Mouse (Mus musculus): ENCODE data around the gene Top2a. TPM values are rescaled to one million over a fixed set of nuclear protein-coding genes. Genes with fewer than 3 reads are reported as not detected.

Top2a gene
- polyA plus RNA-seq, 1 experiment from 2014 or later, result 476 TPM

DNA sequence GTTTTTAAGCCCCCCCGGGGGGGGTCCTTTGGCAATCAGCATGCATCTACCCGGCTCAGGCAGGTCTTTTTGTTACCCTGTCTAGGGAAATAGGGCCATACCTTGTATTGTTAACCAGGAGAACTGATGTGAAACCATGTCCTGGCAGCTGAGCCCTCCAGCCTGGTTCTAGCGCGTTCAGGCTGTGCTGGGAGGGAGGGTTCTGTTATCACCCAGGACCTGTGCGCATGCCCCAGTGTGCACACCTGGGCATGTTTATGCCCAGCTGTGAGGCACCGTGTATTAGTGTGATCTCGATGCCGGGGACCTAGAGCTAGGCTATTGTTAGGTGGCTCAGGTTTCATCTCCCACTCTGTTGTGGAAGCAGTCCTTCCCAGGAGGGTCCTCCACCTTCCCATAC, 62.2 kb downstream of the Top2a start:
- Histone ChIP-seq H3K4me2 (ENCODE audit: low read depth, low read length, severe bottlenecking) (peak overlapping the region; percentile 100), H3K9me3 (ENCODE audit: control insufficient read depth, low read length) (no peaks in the 10 kb centered on the region), H3K27ac (ENCODE audit: low read depth, low read length) (no peak overlapping the region), H3K27me3 (ENCODE audit: control insufficient read depth, insufficient read depth, low read length) (peaks cover 19% of the 10 kb centered on the region), H3K4me3 (ENCODE audit: low read depth, low read length) (peak overlapping the region; percentile 61), H3K4me1 (replicated peaks; ENCODE audit: control insufficient read depth, insufficient read depth, low read length) (peaks cover 68% of the 10 kb centered on the region), H3K9ac (ENCODE audit: low read length) (no peak overlapping the region), H3K36me3 (ENCODE audit: control insufficient read depth, insufficient read depth, low read length) (no peaks in the 10 kb centered on the region)
- no peak for ATAC-seq (replicated peaks; ENCODE audit: low FRiP score)
- WGBS, result 11% methylated on average over 8 of the region's 8 CpGs
- DNase-seq (ENCODE audit: low spot score), result peak; percentile 53

DNA sequence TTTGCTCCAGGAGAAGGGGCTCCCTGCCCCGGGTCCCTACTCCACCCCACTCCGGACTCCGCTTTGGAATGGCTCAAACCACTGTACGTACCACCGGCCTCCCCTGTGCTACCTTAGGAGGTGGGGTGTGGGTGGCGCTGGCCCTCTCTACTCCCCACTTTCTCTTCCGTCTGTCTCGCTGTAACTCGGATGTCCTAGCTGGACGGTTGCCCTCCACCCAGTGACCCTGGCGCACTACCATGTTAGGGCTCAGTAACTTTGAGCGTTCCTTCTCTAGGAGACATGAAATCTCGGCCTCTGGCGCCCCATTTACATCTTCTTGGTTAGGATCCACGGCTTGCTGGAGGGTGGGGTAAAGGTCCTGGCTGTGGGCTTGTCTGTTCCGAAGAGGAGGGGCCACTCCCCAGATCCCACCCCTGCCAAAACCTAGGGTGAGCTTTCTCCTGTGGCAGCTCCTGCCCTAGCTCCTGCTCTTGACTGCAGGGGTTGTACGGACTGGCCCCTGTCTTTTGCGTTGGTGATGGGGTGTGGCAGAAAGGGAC, 62.9 kb downstream of the Top2a start:
- H3K9me3 ChIP-seq (ENCODE audit: control insufficient read depth, low read length), result no peaks in the 10 kb centered on the region
- no peaks in the 10 kb centered on the region for H3K36me3 ChIP-seq (ENCODE audit: control insufficient read depth, insufficient read depth, low read length)
- 2% methylated on average over 18 of the region's 18 CpGs for WGBS
- ATAC-seq (replicated peaks; ENCODE audit: low FRiP score), result no peak
- no peak overlapping the region for H3K27ac ChIP-seq (ENCODE audit: low read depth, low read length)
- H3K4me2 ChIP-seq (ENCODE audit: low read depth, low read length, severe bottlenecking), result peak overlapping the region; percentile 100
- H3K9ac ChIP-seq (ENCODE audit: low read length), result peak overlapping the region; percentile 70
- peak overlapping the region; percentile 61 for H3K4me3 ChIP-seq (ENCODE audit: low read depth, low read length)
- H3K4me1 ChIP-seq (replicated peaks; ENCODE audit: control insufficient read depth, insufficient read depth, low read length), result peaks cover 61% of the 10 kb centered on the region
- peak; percentile 53 for DNase-seq (ENCODE audit: low spot score)
- H3K27me3 ChIP-seq (ENCODE audit: control insufficient read depth, insufficient read depth, low read length), result peaks cover 19% of the 10 kb centered on the region

DNA sequence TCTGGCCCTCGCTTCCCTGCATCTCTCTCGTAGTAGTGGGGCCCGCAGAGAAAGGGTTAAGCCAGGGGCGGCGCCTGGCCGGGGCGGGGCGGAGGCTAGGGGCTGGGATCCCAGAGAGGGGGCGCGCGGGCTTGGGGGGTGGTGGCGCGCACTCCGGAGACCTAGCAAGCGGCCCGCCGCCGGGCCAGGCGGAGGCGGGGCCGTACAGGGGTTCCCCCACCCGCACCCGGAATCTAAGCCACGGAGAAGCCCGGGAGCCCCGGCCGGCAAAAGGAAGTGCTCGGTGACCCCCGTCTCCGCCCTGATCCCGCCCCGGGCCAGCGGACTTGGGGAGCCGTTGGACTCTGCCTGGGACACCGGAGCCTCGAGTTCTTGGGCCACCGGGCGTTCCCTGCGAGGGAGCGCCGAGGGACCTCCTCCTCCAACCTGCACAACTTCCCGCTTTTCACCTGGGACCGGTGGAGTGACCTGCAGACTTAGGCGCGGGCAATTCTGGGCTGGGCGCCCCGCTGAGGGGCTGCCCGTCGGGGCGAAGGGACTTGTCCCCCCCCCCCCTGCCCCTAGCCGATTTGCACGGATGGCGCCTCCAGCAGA, 63.6 kb downstream of the Top2a start:
- DNase-seq (ENCODE audit: low spot score) (peak; percentile 86), ATAC-seq (replicated peaks; ENCODE audit: low FRiP score) (peak; percentile 55)
- Histone ChIP-seq H3K4me2 (ENCODE audit: low read depth, low read length, severe bottlenecking) (peak overlapping the region; percentile 100), H3K27me3 (ENCODE audit: control insufficient read depth, insufficient read depth, low read length) (peaks cover 19% of the 10 kb centered on the region), H3K4me1 (replicated peaks; ENCODE audit: control insufficient read depth, insufficient read depth, low read length) (peaks cover 59% of the 10 kb centered on the region), H3K4me3 (ENCODE audit: low read depth, low read length) (peak overlapping the region; percentile 61), H3K9me3 (ENCODE audit: control insufficient read depth, low read length) (no peaks in the 10 kb centered on the region), H3K9ac (ENCODE audit: low read length) (peak overlapping the region; percentile 70), H3K36me3 (ENCODE audit: control insufficient read depth, insufficient read depth, low read length) (no peaks in the 10 kb centered on the region), H3K27ac (ENCODE audit: low read depth, low read length) (no peak overlapping the region)
- WGBS, result under 1% methylated on average over 53 of the region's 53 CpGs

DNA sequence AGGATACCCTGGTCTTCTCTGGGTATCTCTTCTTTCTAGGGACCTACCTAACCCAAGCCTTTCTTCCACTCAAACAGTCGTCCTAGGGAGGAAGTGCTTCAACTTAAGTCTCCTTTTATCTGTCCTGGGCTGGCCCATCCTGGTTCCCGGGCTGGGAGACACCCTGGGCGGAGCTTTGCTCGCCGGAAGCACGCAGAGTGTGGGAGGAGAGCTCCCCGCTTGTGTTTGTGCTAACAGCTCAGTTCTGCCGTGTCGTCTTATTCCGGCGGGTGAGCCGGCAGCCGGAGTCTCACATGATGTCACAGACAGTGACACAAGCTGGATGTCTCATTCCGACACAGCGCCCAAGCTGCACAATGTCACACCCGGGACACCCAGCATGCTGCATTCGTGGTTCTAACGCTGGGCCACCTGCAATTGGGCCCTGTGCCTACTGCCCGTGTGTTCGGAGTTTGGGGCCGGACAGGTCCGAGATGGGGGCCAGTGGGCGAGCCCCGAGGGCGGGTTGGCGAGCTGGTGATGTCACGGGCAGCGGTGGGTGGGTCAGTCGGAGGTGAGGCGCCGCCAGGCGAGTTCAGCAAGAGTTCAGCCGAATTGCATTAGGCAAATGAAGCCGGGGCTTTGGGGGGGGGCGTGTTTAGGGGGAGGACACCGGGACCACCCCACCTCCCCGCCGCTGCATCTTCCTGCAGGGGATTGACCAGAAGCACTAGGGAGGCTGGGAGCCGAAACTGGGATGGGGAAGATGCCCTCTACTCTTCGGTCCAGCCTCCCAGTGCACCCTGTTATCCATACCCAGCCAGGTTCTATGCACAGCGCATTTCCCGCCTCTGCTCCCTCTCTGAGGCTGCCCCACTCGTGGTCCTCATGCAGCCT, 64.3 kb downstream of the Top2a start:
- WGBS, result 0% methylated on average over 43 of the region's 43 CpGs
- Histone ChIP-seq H3K4me1 (replicated peaks; ENCODE audit: control insufficient read depth, insufficient read depth, low read length) (peaks cover 57% of the 10 kb centered on the region), H3K4me3 (ENCODE audit: low read depth, low read length) (peak overlapping the region; percentile 61), H3K27me3 (ENCODE audit: control insufficient read depth, insufficient read depth, low read length) (peaks cover 19% of the 10 kb centered on the region), H3K4me2 (ENCODE audit: low read depth, low read length, severe bottlenecking) (peak overlapping the region; percentile 100), H3K9ac (ENCODE audit: low read length) (peak overlapping the region; percentile 70), H3K36me3 (ENCODE audit: control insufficient read depth, insufficient read depth, low read length) (no peaks in the 10 kb centered on the region), H3K27ac (ENCODE audit: low read depth, low read length) (no peak overlapping the region), H3K9me3 (ENCODE audit: control insufficient read depth, low read length) (no peaks in the 10 kb centered on the region)
- ATAC-seq (replicated peaks; ENCODE audit: low FRiP score), result peak; percentile 28; the same call in 1 of the 2 replicates
- peak; percentile 81 for DNase-seq (ENCODE audit: low spot score)

DNA sequence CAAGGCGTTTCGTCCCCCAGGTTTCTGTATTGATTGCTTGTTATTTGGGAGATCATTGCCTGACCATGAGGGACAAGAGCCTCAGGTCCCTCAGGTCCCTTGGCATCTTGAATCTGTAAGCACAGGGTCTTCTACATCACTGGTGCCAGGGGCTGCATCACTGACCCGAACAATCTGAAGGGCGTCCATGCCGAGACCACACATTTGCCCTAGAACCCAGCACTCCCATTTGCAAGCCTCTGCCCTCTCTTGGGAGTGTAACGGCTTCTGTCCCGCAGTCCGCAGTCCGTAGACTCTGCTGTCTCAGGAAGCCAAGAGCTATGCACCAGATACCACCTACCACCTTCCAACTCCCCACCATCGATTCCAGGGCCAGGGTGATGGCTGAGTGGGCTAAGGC, 67.6 kb downstream of the Top2a start:
- Histone ChIP-seq H3K4me2 (ENCODE audit: low read depth, low read length, severe bottlenecking) (no peak overlapping the region), H3K36me3 (ENCODE audit: control insufficient read depth, insufficient read depth, low read length) (no peaks in the 10 kb centered on the region), H3K4me3 (ENCODE audit: low read depth, low read length) (no peak overlapping the region), H3K4me1 (replicated peaks; ENCODE audit: control insufficient read depth, insufficient read depth, low read length) (peaks cover 34% of the 10 kb centered on the region), H3K9ac (ENCODE audit: low read length) (no peak overlapping the region), H3K9me3 (ENCODE audit: control insufficient read depth, low read length) (no peaks in the 10 kb centered on the region), H3K27ac (ENCODE audit: low read depth, low read length) (no peak overlapping the region), H3K27me3 (ENCODE audit: control insufficient read depth, insufficient read depth, low read length) (peaks cover 5% of the 10 kb centered on the region)
- ATAC-seq (replicated peaks; ENCODE audit: low FRiP score), result no peak
- no peak for DNase-seq (ENCODE audit: low spot score)
- WGBS, result 80% methylated on average over 8 of the region's 10 CpGs

DNA sequence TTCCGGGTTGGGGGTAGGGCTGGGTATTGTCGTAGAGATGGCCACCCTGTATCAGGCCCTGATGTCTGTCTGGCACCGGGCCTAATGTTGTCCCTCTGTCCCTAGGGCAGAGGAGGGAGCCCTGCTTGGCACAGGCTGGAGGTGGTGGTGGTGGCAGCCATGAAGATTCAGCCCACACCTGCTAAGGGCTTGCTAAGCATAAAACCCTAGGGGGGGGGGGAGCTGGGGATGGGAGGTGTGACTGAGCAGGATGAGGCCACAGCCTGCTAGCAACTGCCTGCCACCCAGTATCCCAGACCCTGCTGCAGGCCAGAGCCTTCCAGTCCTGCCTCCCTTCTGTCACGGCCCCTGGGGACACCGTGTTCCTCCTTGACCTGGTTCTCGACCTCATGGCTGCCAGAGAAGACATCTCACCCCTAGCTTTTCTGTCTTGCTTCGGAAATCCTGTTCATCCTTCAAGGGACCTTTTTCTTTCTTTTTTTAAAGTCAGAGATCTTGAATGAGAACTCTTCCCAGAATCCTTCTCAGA, 68.2 kb downstream of the Top2a start:
- peak overlapping the region; percentile 70; the same call in 1 of the 2 replicates for H3K27ac ChIP-seq (ENCODE audit: low read depth, low read length)
- peaks cover under 1% of the 10 kb centered on the region for H3K27me3 ChIP-seq (ENCODE audit: control insufficient read depth, insufficient read depth, low read length)
- 42% methylated on average over 7 of the region's 7 CpGs for WGBS
- DNase-seq (ENCODE audit: low spot score), result no peak
- H3K9ac ChIP-seq (ENCODE audit: low read length), result no peak overlapping the region
- no peaks in the 10 kb centered on the region for H3K36me3 ChIP-seq (ENCODE audit: control insufficient read depth, insufficient read depth, low read length)
- H3K4me3 ChIP-seq (ENCODE audit: low read depth, low read length), result no peak overlapping the region
- H3K4me1 ChIP-seq (replicated peaks; ENCODE audit: control insufficient read depth, insufficient read depth, low read length), result peaks cover 29% of the 10 kb centered on the region
- no peak overlapping the region for H3K4me2 ChIP-seq (ENCODE audit: low read depth, low read length, severe bottlenecking)
- H3K9me3 ChIP-seq (ENCODE audit: control insufficient read depth, low read length), result no peaks in the 10 kb centered on the region
- no peak for ATAC-seq (replicated peaks; ENCODE audit: low FRiP score)

DNA sequence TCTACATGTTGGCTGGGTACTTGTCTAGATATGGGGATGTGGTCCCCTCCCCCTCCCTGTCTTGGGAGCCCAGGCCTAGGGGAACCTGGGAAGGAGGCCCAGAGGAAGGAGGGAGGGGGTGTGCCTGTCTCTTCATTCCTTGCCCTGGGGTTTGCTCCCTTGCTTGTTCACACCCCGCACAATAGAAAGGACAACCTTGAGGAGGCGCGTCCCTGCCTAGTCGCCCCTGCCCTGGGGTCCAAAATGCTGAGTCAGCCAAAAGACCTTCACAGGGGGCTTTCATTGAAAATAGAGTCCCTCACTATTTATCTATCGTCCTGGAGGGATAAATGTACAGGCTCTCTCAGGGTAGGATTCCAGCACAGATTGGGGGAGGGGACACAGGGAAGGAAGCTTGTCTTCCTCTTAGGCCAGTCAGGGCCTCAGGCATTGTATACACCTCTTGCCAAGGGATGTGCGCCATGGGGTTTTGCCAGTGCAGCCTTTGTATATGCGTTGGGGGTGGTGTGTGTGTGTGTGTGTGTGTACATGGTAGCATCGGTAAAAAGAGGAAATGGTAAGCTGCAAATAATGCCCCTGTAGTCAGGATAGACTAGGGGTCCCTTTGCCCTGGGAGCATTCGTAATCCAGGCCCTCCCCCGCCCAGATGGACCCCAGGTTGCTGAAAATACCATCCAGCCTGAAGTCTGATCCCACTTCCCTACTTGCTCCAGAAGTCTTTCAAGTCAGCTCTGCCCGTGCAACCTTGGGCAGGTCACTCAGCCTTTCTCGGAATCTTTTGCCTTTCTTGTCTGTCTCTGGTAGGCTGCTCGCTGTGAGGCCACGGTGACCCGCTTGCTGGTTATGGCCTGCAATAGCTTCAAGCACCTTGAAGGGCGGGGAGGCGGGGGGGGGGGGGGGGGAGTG, 68.9 kb downstream of the Top2a start:
- Histone ChIP-seq H3K27me3 (ENCODE audit: control insufficient read depth, insufficient read depth, low read length) (no peaks in the 10 kb centered on the region), H3K9ac (ENCODE audit: low read length) (peak overlapping the region; percentile 17; the same call in 1 of the 2 replicates), H3K4me1 (replicated peaks; ENCODE audit: control insufficient read depth, insufficient read depth, low read length) (peaks cover 29% of the 10 kb centered on the region), H3K4me3 (ENCODE audit: low read depth, low read length) (no peak overlapping the region), H3K9me3 (ENCODE audit: control insufficient read depth, low read length) (no peaks in the 10 kb centered on the region), H3K4me2 (ENCODE audit: low read depth, low read length, severe bottlenecking) (peak overlapping the region; percentile 38), H3K27ac (ENCODE audit: low read depth, low read length) (peak overlapping the region; percentile 70), H3K36me3 (ENCODE audit: control insufficient read depth, insufficient read depth, low read length) (no peaks in the 10 kb centered on the region)
- 11% methylated on average over 17 of the region's 17 CpGs for WGBS
- peak; percentile 42 for ATAC-seq (replicated peaks; ENCODE audit: low FRiP score)
- DNase-seq (ENCODE audit: low spot score), result peak; percentile 68

DNA sequence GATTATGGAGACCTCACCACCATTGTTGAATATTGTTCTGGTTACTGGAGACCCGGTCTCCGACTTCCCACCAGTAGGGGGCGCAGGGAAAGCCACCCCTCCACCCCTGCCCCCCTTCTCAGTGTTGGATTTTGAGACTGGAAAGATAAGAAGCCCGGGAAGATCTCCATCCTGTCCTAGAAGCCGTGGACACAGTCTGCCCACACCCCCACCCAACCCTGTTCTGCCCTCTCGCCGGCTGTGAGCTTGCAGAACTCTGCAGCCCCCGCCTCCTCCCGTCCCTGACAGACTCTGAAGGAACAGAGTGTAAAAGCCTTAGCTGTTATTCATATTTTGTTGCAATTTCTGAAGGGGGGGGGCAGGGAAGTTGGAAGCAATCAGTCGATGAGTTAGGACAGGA, 69.6 kb downstream of the Top2a start:
- peak overlapping the region; percentile 17; the same call in 1 of the 2 replicates for H3K9ac ChIP-seq (ENCODE audit: low read length)

More for the DNA sequence above, 69.6 kb downstream of the Top2a start:
- Histone ChIP-seq H3K27me3 (ENCODE audit: control insufficient read depth, insufficient read depth, low read length) (no peaks in the 10 kb centered on the region), H3K4me1 (replicated peaks; ENCODE audit: control insufficient read depth, insufficient read depth, low read length) (peaks cover 26% of the 10 kb centered on the region), H3K9me3 (ENCODE audit: control insufficient read depth, low read length) (no peaks in the 10 kb centered on the region), H3K4me3 (ENCODE audit: low read depth, low read length) (no peak overlapping the region), H3K36me3 (ENCODE audit: control insufficient read depth, insufficient read depth, low read length) (no peaks in the 10 kb centered on the region), H3K4me2 (ENCODE audit: low read depth, low read length, severe bottlenecking) (peak overlapping the region; percentile 38), H3K27ac (ENCODE audit: low read depth, low read length) (peak overlapping the region; percentile 70; the same call in 1 of the 2 replicates)
- WGBS, result 5% methylated on average over 10 of the region's 10 CpGs
- DNase-seq (ENCODE audit: low spot score) (peak; percentile 91), ATAC-seq (replicated peaks; ENCODE audit: low FRiP score) (peak; percentile 75)
